Mouse (Mus musculus): ENCODE results near the gene Pcnx2. TPM values are rescaled to one million over a fixed set of nuclear protein-coding genes. Genes with fewer than 3 reads are reported as not detected.

Pcnx2 gene
- polyA plus RNA-seq, 1 experiment: 0.01 TPM

DNA sequence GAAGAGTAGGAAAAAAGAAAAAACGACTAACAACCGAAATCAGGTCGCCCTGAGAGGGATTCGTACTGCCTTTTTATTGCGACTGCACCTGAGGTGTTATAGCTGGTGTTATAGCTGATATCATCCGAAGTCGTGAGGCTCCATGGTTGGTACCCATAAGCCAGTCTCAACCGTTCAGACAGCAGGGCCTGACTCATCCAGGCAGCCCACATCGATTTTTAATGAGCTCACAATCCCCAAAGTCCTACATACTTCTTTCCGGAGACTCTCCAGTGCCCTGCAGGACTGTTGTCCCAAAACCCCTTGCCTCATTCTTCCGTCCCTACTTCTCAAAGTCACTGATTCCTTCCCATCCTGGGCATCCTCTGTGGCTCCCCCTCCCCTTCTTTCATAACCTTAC is 729 bp downstream of the Pcnx2 start:
- TF ChIP-seq USF1 (IDR thresholded peaks at IDR 0.05; ENCODE audit: low read depth) (no peak), CEBPB (IDR thresholded peaks at IDR 0.05; ENCODE audit: insufficient read depth, poor library complexity, severe bottlenecking) (no peak), SRF (IDR thresholded peaks at IDR 0.05; ENCODE audit: control insufficient read depth, insufficient read length, low read depth) (no peak), E2F4 (IDR thresholded peaks at IDR 0.05; ENCODE audit: insufficient read depth) (no peak), POLR2AphosphoS2 (IDR thresholded peaks at IDR 0.05; ENCODE audit: insufficient read length, low read depth) (no peak), TCF12 (IDR thresholded peaks at IDR 0.05; ENCODE audit: insufficient read depth, poor library complexity, severe bottlenecking) (no peak), MYOD1 (IDR thresholded peaks at IDR 0.05; ENCODE audit: control insufficient read depth in 1 of 3, insufficient read length in 2 of 3, low read depth in 2 of 3) (no peak), TCF3 (IDR thresholded peaks at IDR 0.05; ENCODE audit: insufficient read length, low read depth) (no peak), POLR2A (IDR thresholded peaks at IDR 0.05; ENCODE audit: insufficient read length, low read depth) (no peak), MAX (IDR thresholded peaks at IDR 0.05; ENCODE audit: low read depth) (no peak), MYOG (IDR thresholded peaks at IDR 0.05; ENCODE audit: control insufficient read depth in 1 of 3, insufficient read depth in 1 of 3, insufficient read length in 2 of 3, low read depth in 2 of 3) (no peak), REST (IDR thresholded peaks at IDR 0.05; ENCODE audit: insufficient read depth, insufficient read length) (no peak)

GRCm38 (mm10) chr8:125889920-125890319 is 8.2 kb downstream of the Pcnx2 start:
- no peaks in the 10 kb centered on the region for H3K27me3 ChIP-seq (ENCODE audit: control insufficient read depth, insufficient read depth, insufficient read length)
- H3ac ChIP-seq (ENCODE audit: control insufficient read depth, insufficient read length): no peak overlapping the region
- H3K4me3 ChIP-seq: no peak overlapping the region
- no peaks in the 10 kb centered on the region for H3K79me2 ChIP-seq (ENCODE audit: control insufficient read depth, insufficient read depth)
- H3K36me3 ChIP-seq (ENCODE audit: control insufficient read depth, insufficient read depth): no peaks in the 10 kb centered on the region
- TF ChIP-seq REST (IDR thresholded peaks at IDR 0.05; ENCODE audit: insufficient read depth, insufficient read length) (no peak), POLR2A (IDR thresholded peaks at IDR 0.05; ENCODE audit: insufficient read length, low read depth) (no peak), MYOG (IDR thresholded peaks at IDR 0.05; ENCODE audit: control insufficient read depth in 1 of 3, insufficient read depth in 1 of 3, insufficient read length in 2 of 3, low read depth in 2 of 3) (no peak), USF1 (IDR thresholded peaks at IDR 0.05; ENCODE audit: low read depth) (no peak), POLR2AphosphoS2 (IDR thresholded peaks at IDR 0.05; ENCODE audit: insufficient read length, low read depth) (no peak), TCF12 (IDR thresholded peaks at IDR 0.05; ENCODE audit: insufficient read depth, poor library complexity, severe bottlenecking) (no peak), MYOD1 (IDR thresholded peaks at IDR 0.05; ENCODE audit: control insufficient read depth in 1 of 3, insufficient read length in 2 of 3, low read depth in 2 of 3) (no peak)
- no peak overlapping the region for H3K4me2 ChIP-seq (ENCODE audit: low read depth)

More for the DNA sequence above, 729 bp downstream of the Pcnx2 start:
- Histone ChIP-seq H3K79me2 (ENCODE audit: control insufficient read depth, insufficient read depth) (no peaks in the 10 kb centered on the region), H3K4me3 (no peak overlapping the region), H3ac (ENCODE audit: control insufficient read depth, insufficient read length) (no peak overlapping the region), H3K27me3 (ENCODE audit: control insufficient read depth, insufficient read depth, insufficient read length) (peaks cover 14% of the 10 kb centered on the region), H3K4me2 (ENCODE audit: low read depth) (no peak overlapping the region), H3K36me3 (ENCODE audit: control insufficient read depth, insufficient read depth) (no peaks in the 10 kb centered on the region)

DNA sequence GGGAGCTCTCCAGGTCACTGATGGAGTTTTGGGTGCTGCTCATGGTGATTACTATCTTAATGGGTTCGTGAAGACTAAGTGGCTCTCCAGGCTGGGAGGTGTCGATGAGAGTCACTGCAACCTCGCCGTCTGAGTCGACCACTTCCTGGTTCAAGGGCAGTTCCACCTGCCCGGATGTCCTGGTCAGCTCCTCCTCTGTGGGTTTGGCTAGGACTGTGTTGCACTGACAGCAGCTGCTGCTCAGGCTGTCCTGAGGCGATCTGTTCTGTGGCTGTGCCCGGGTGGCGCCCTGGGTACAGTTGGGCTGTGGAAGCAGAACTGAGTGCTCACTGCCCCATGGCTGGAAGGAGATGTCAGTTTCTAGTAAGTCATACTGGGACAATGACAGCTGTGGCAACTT is 10.6 kb downstream of the Pcnx2 start:
- Histone ChIP-seq H3K36me3 (ENCODE audit: control insufficient read depth, insufficient read depth) (no peaks in the 10 kb centered on the region), H3K4me3 (no peak overlapping the region), H3K79me2 (ENCODE audit: control insufficient read depth, insufficient read depth) (no peaks in the 10 kb centered on the region), H3ac (ENCODE audit: control insufficient read depth, insufficient read length) (no peak overlapping the region), H3K4me2 (ENCODE audit: low read depth) (no peak overlapping the region), H3K27me3 (ENCODE audit: control insufficient read depth, insufficient read depth, insufficient read length) (no peaks in the 10 kb centered on the region)
- TF ChIP-seq MYOG (IDR thresholded peaks at IDR 0.05; ENCODE audit: control insufficient read depth in 1 of 3, insufficient read depth in 1 of 3, insufficient read length in 2 of 3, low read depth in 2 of 3): no peak
- no peak for TF ChIP-seq POLR2A (IDR thresholded peaks at IDR 0.05; ENCODE audit: insufficient read length, low read depth)
- no peak for TF ChIP-seq SRF (IDR thresholded peaks at IDR 0.05; ENCODE audit: control insufficient read depth, insufficient read length, low read depth)

DNA sequence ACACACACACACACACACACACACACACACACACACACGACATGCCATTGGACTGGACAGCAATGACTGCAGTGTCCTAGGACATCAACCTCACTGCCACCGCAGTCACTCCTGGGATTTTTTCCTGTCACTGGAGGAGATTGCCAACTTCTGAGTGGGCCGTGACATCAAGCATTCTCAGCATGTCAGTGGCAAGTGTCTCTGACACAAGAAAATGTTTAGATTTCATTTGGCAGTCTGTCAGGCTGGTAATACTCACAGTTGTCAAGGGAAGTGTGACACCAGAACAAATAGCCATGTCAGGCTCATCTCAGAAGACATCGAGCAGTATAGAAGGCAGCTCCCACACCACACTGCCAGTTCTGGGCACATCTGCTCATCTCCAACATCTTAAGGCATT is 17.7 kb downstream of the Pcnx2 start:
- TF ChIP-seq MYOG (IDR thresholded peaks at IDR 0.05; ENCODE audit: control insufficient read depth in 1 of 3, insufficient read depth in 1 of 3, insufficient read length in 2 of 3, low read depth in 2 of 3) (no peak), TCF3 (IDR thresholded peaks at IDR 0.05; ENCODE audit: insufficient read length, low read depth) (no peak), SRF (IDR thresholded peaks at IDR 0.05; ENCODE audit: control insufficient read depth, insufficient read length, low read depth) (no peak), TCF12 (IDR thresholded peaks at IDR 0.05; ENCODE audit: insufficient read depth, poor library complexity, severe bottlenecking) (no peak), USF1 (IDR thresholded peaks at IDR 0.05; ENCODE audit: low read depth) (no peak)

GRCm38 (mm10) chr8:125873250-125873534 is 24.9 kb downstream of the Pcnx2 start:
- H3ac ChIP-seq (ENCODE audit: control insufficient read depth, insufficient read length): no peak overlapping the region
- H3K79me2 ChIP-seq (ENCODE audit: control insufficient read depth, insufficient read depth): no peaks in the 10 kb centered on the region
- H3K4me3 ChIP-seq: no peak overlapping the region
- H3K36me3 ChIP-seq (ENCODE audit: control insufficient read depth, insufficient read depth): no peaks in the 10 kb centered on the region
- H3K4me2 ChIP-seq (ENCODE audit: low read depth): no peak overlapping the region
- peaks cover 25% of the 10 kb centered on the region for H3K27me3 ChIP-seq (ENCODE audit: control insufficient read depth, insufficient read depth, insufficient read length)
- TF ChIP-seq TCF12 (IDR thresholded peaks at IDR 0.05; ENCODE audit: insufficient read depth, poor library complexity, severe bottlenecking) (no peak), MYOD1 (IDR thresholded peaks at IDR 0.05; ENCODE audit: control insufficient read depth in 1 of 3, insufficient read length in 2 of 3, low read depth in 2 of 3) (no peak), TCF3 (IDR thresholded peaks at IDR 0.05; ENCODE audit: insufficient read length, low read depth) (no peak), REST (IDR thresholded peaks at IDR 0.05; ENCODE audit: insufficient read depth, insufficient read length) (no peak), MYOG (IDR thresholded peaks at IDR 0.05; ENCODE audit: control insufficient read depth in 1 of 3, insufficient read depth in 1 of 3, insufficient read length in 2 of 3, low read depth in 2 of 3) (no peak)

More for the DNA sequence above, 17.7 kb downstream of the Pcnx2 start:
- H3K27me3 ChIP-seq (ENCODE audit: control insufficient read depth, insufficient read depth, insufficient read length): peaks cover 5% of the 10 kb centered on the region
- no peak overlapping the region for H3ac ChIP-seq (ENCODE audit: control insufficient read depth, insufficient read length)
- H3K79me2 ChIP-seq (ENCODE audit: control insufficient read depth, insufficient read depth): no peaks in the 10 kb centered on the region
- no peaks in the 10 kb centered on the region for H3K36me3 ChIP-seq (ENCODE audit: control insufficient read depth, insufficient read depth)
- H3K4me2 ChIP-seq (ENCODE audit: low read depth): no peak overlapping the region
- H3K4me3 ChIP-seq: no peak overlapping the region

All from myocyte (in vitro differentiated cells).